Mouse (Mus musculus) embryonic facial prominence, embryonic 14.5 days (tissue): ENCODE measurements at regions not wholly inside any gene's neighbourhood (a gene's known extent, or its start where the extent isn't known, plus 50 kb on each side); places are given as distances from the start of the nearest gene placed in this dataset.

Experiments
- ATAC-seq: fragments of 200-750 bp; cut with Nextera tagmentation; 2 replicates; pipeline ENCODE4 v1.8.0; 2017; ENCODE audit warnings: low read depth, moderate number of reproducible peaks, moderate TSS enrichment
- DNase-seq: peaks from one replicate; pipeline ENCODE4 v3.0.0-alpha.2; 2015; ENCODE audit warnings: low spot score
- H3K27ac ChIP-seq: fragments of 300-500 bp; sonication (generic); replicated peaks from 2 replicates; pipeline ENCODE4 v1.5.1; 2014; ENCODE audit warnings: low read depth, mild to moderate bottlenecking, low read length, moderate library complexity
- H3K27me3 ChIP-seq: fragments of 300-500 bp; sonication (generic); replicated peaks from 2 replicates; pipeline ENCODE4 v1.6.1; 2014; ENCODE audit warnings: low read length; ENCODE audit not compliant: control insufficient read depth, insufficient read depth
- H3K36me3 ChIP-seq: fragments of 300-500 bp; sonication (generic); 2 replicates; pipeline ENCODE4 v1.6.1; 2014; ENCODE audit warnings: low read length, mixed read lengths; ENCODE audit not compliant: control insufficient read depth, insufficient read depth
- H3K4me1 ChIP-seq: fragments of 300-500 bp; sonication (generic); 2 replicates; pipeline ENCODE4 v1.6.1; 2014; ENCODE audit warnings: antibody characterized with exemption, low read length; ENCODE audit not compliant: control insufficient read depth, insufficient read depth
- H3K4me2 ChIP-seq: fragments of 300-500 bp; sonication (generic); 2 replicates; pipeline ENCODE4 v1.6.1; 2014; ENCODE audit warnings: low read depth, mild to moderate bottlenecking, low read length, moderate library complexity, mixed read lengths
- H3K4me3 ChIP-seq: fragments of 300-500 bp; sonication (generic); 2 replicates; pipeline ENCODE4 v1.5.1; 2014; ENCODE audit warnings: low read depth, mild to moderate bottlenecking, low read length
- H3K9ac ChIP-seq: fragments of 300-500 bp; sonication (generic); 2 replicates; pipeline ENCODE4 v1.6.1; 2014; ENCODE audit warnings: low read depth, mild to moderate bottlenecking, low read length, moderate library complexity, mixed read lengths
- H3K9me3 ChIP-seq: fragments of 300-500 bp; sonication (generic); 2 replicates; pipeline ENCODE4 v1.6.1; 2016; ENCODE audit warnings: low read length; ENCODE audit not compliant: control insufficient read depth
- WGBS: fragments of 180-500 bp; shearing (Covaris S2); extraction: QIAGEN DNeasy Blood & Tissue Kit; methylation state at CpG from one replicate; pipeline ENCODE4 v1.1.7; 2014; 5-methylcytosine and 5-hydroxymethylcytosine counted together

DNA sequence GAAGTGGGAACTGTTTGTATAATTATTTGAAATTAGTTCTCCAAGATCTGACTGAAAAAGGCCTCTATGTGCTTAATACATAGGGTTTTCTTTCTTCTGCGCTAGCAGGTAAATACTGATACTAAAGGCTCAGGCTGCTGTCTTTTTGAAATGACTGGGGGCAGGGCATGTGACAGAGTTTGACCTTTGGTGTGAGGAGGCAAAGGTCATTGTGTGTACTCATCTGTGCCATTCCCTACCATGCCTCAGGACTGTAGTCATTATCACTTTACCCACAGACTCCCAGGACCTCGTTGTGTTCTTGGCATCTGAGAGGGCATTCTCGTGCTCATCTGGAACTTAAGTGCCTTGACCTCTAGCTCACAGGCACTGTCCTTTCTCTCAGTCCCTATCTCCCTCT, 88.5 kb downstream of the Sox1 start:
- Histone ChIP-seq H3K27ac (no peak overlapping the region), H3K4me2 (no peak overlapping the region), H3K4me3 (no peak overlapping the region), H3K9ac (no peak overlapping the region), H3K36me3 (no peaks in the 10 kb centered on the region), H3K4me1 (no peaks in the 10 kb centered on the region), H3K9me3 (no peaks in the 10 kb centered on the region), H3K27me3 (peaks cover 43% of the 10 kb centered on the region)
- 77% methylated on average over 3 of the region's 3 CpGs for WGBS
- no peak for ATAC-seq
- no peak for DNase-seq

DNA sequence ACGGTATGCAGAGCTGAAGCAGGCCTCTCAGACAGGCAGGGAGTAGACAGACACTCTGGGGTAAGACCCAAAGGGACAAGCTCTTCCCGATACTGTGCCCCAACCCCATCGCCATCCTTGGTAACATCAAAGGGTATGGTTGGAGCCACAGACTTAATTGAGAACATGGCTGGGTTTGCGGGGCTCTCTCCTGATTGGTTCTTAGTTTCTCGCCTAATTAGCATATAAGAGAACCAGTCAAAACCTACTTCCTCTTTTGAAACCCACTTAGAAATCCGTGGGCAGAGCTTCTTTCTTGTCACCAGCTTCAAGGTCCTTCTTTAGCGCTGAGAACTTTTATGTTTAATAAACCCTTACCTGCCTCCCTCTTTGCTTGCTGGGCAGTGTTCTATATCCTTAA, 87.5 kb upstream of the Spaca7 start:
- H3K27me3 ChIP-seq: peaks cover 26% of the 10 kb centered on the region
- WGBS: 74% methylated on average over 7 of the region's 7 CpGs
- H3K36me3 ChIP-seq: no peaks in the 10 kb centered on the region
- no peak overlapping the region for H3K4me3 ChIP-seq
- no peaks in the 10 kb centered on the region for H3K9me3 ChIP-seq
- H3K4me2 ChIP-seq: no peak overlapping the region
- H3K27ac ChIP-seq: no peak overlapping the region
- no peaks in the 10 kb centered on the region for H3K4me1 ChIP-seq
- no peak overlapping the region for H3K9ac ChIP-seq
- no peak for ATAC-seq
- DNase-seq: no peak

DNA sequence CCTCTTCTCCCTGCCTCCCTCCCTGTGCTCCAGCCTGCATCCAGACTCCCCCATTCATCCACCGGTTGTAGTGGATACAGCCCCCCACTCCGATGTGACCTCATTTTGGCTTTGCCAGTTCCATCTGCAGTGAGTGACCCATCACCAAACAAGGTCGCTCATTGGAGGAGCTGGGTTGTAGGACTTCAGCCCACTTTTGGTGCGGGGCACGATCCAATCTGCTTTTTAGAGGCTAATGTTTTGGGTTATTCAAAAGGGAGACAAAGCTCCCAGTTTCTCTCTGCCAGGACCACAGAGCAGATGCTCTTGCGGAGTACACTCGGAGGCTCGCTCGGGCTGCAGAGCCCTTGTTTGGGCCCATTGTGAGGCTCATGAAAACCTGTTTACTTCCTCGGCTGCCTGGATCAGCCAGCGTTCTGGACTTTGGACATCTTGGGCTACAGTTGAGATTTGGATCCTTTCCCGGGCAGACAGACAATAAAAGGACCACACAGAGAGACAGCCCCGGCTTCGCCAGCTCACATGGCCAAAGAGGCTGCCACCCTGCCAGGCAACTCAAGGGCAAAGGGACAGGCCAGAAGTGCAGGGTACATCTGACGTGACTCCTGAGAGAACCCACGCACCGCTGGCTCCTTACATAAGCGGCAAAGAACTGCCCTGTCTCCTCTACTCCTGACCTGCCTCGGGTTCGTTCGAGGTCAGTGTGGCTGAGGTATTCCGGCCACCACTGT, 86.3 kb upstream of the Spaca7 start:
- Histone ChIP-seq H3K27me3 (peaks cover 18% of the 10 kb centered on the region), H3K9me3 (no peaks in the 10 kb centered on the region), H3K4me2 (no peak overlapping the region), H3K4me1 (no peaks in the 10 kb centered on the region), H3K9ac (no peak overlapping the region), H3K36me3 (no peaks in the 10 kb centered on the region), H3K27ac (no peak overlapping the region), H3K4me3 (no peak overlapping the region)
- DNase-seq: no peak
- WGBS: 72% methylated on average over 22 of the region's 22 CpGs
- peak; percentile 33; the same call in 1 of the 2 replicates for ATAC-seq

DNA sequence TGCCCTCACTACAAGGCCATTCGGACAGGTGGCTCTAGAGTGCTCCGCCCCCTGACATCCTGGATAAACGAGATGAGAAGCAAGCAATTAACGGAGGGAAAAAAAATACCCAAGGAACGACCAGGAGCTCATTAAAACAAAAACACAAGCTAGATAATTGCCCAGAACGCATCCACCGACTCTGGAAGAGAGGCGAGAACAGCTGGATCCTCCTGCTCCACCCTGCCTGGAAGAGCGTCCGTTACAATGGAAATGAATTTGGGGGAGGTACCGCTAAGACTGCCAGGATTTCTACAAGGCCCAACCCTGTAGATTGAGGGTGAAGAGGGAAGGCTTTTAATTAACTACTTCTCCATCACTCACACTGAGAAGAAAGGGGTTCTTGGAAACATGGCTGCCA, 85.6 kb upstream of the Spaca7 start:
- peaks cover 17% of the 10 kb centered on the region for H3K27me3 ChIP-seq
- H3K27ac ChIP-seq: no peak overlapping the region
- H3K36me3 ChIP-seq: no peaks in the 10 kb centered on the region
- no peak overlapping the region for H3K4me2 ChIP-seq
- DNase-seq (no peak), ATAC-seq (no peak)
- no peaks in the 10 kb centered on the region for H3K4me1 ChIP-seq
- no peak overlapping the region for H3K9ac ChIP-seq
- no peak overlapping the region for H3K4me3 ChIP-seq
- H3K9me3 ChIP-seq: no peaks in the 10 kb centered on the region
- WGBS: 40% methylated on average over 11 of the region's 11 CpGs

DNA sequence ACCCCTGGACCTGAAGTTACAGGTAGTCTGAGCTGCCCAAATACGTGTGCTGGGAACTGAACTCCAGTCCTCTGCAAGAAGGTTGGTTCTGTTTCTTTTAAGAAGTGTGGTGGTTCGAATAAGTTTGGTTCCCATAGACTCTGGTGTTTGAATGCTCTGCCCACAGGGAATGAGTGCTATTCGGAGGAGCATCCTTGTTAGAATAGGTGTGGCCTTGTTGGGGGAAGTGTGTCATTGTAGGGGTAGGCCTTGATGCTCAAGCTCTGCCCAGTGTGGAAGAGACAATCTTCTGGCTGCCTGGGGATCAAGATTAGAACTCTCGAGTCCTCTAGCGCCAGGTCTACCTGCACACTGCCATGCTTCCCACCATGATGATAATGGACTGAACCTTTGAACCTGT, 83.6 kb upstream of the Spaca7 start:
- no peak for ATAC-seq

DNA sequence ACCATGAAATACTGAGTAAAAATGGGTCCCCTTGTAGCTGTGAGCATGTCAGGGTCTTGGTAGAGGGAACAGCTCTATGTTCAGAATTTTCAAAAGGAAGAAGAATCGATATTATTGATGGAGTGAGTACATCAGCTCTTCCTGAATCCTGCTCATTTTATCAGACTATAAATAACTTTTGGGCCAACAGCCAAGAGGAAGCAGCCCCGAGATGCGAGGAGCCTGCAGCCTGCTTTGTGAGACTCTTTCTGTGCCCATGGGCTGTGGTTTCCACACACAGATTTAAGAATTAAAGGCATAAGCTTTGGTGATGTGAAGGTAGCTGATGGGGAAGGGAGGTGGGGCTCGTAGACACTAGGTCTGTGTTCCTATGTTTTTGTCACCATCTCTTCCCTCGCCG, 81.4 kb upstream of the Spaca7 start:
- Histone ChIP-seq H3K9me3 (no peaks in the 10 kb centered on the region), H3K4me1 (no peaks in the 10 kb centered on the region), H3K36me3 (no peaks in the 10 kb centered on the region), H3K27ac (no peak overlapping the region), H3K4me3 (no peak overlapping the region), H3K9ac (no peak overlapping the region), H3K4me2 (no peak overlapping the region), H3K27me3 (peaks cover 12% of the 10 kb centered on the region; the same call in 1 of the 2 replicates)
- ATAC-seq: no peak
- 70% methylated on average over 6 of the region's 6 CpGs for WGBS
- DNase-seq: no peak

More for the DNA sequence above, 83.6 kb upstream of the Spaca7 start:
- WGBS: 87% methylated on average over 5 of the region's 5 CpGs
- Histone ChIP-seq H3K27me3 (peaks cover 9% of the 10 kb centered on the region; the same call in 1 of the 2 replicates), H3K9me3 (no peaks in the 10 kb centered on the region), H3K27ac (no peak overlapping the region), H3K4me2 (no peak overlapping the region), H3K4me3 (no peak overlapping the region), H3K4me1 (no peaks in the 10 kb centered on the region), H3K9ac (no peak overlapping the region), H3K36me3 (no peaks in the 10 kb centered on the region)
- no peak for DNase-seq

DNA sequence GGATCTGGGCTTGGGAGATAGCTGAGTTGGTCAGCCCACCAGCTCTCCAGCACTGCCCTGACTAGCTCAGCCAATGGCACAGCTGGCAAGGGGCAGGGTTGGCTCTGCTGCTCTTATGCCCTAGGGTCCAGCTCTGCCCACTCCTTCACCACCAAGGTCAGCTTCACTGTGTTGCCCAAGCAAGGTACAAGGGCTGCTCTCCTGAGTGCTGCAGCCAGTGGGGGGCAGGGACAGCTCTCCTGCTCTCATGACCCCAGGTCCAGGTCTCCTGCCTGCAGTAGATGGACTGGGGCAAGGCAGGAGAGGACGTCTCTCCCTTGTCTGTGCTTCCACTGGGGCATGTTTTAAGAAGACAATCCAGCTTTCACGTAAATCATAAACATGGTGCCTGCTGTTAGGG, 80.4 kb upstream of the Spaca7 start:
- H3K36me3 ChIP-seq: no peaks in the 10 kb centered on the region
- DNase-seq: no peak
- no peak overlapping the region for H3K4me2 ChIP-seq
- no peak overlapping the region for H3K4me3 ChIP-seq
- H3K27me3 ChIP-seq: peaks cover 7% of the 10 kb centered on the region
- 64% methylated on average over 2 of the region's 2 CpGs for WGBS
- H3K9ac ChIP-seq: no peak overlapping the region
- no peak overlapping the region for H3K27ac ChIP-seq
- no peaks in the 10 kb centered on the region for H3K9me3 ChIP-seq
- no peaks in the 10 kb centered on the region for H3K4me1 ChIP-seq
- ATAC-seq: no peak

DNA sequence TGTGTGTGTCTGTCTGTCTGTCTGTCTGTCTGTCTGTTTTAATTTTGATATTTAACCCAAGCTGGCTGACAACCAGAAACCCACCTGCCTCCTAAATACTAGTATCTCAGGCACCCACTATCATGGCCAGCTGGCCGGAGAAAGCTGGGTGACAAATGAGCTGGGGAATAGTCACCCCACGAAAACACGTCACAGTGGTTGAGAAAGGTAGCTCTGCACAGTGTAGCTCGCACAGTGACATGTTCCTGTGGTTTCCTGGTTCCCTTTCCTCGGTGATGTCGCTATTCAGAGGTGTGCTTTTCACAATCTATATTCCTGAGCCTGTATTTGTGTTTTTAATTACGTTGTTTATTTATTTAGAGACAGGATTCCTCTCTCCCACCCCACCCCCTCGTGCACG, 78.3 kb upstream of the Spaca7 start:
- peaks cover 21% of the 10 kb centered on the region for H3K27me3 ChIP-seq
- no peaks in the 10 kb centered on the region for H3K9me3 ChIP-seq
- 69% methylated on average over 9 of the region's 9 CpGs for WGBS
- no peak overlapping the region for H3K4me3 ChIP-seq
- ATAC-seq: no peak
- DNase-seq: no peak
- no peak overlapping the region for H3K4me2 ChIP-seq
- no peaks in the 10 kb centered on the region for H3K36me3 ChIP-seq
- no peak overlapping the region for H3K9ac ChIP-seq
- H3K27ac ChIP-seq: no peak overlapping the region
- H3K4me1 ChIP-seq: no peaks in the 10 kb centered on the region

DNA sequence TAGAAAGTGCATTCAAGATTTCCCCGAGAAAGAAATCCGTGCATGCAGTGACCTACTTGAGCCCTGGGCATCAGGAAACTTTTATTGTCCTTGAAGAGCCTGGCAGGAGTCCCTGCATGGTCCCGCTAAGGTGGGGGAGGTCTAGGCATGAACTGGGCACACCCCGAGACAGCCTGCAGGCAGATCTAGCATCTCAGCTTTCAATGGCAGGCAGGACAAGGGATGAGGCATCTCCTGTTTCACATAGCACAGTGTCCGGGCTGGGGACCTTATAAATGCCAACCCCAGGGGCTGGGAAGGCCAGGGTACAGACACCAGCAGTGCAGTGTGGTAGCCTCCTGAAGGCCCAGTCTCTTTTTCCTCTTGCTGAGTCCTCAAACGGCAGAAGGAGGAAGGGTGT, 75.4 kb upstream of the Spaca7 start:
- no peak for ATAC-seq
- no peak for DNase-seq
- Histone ChIP-seq H3K36me3 (no peaks in the 10 kb centered on the region), H3K9me3 (no peaks in the 10 kb centered on the region), H3K27ac (no peak overlapping the region), H3K4me3 (no peak overlapping the region), H3K4me2 (no peak overlapping the region), H3K27me3 (peaks cover 50% of the 10 kb centered on the region), H3K9ac (no peak overlapping the region), H3K4me1 (peaks cover 5% of the 10 kb centered on the region)
- WGBS: 9% methylated on average over 6 of the region's 6 CpGs
